Mouse (Mus musculus): ENCODE results near the gene Ebf1.

DNA sequence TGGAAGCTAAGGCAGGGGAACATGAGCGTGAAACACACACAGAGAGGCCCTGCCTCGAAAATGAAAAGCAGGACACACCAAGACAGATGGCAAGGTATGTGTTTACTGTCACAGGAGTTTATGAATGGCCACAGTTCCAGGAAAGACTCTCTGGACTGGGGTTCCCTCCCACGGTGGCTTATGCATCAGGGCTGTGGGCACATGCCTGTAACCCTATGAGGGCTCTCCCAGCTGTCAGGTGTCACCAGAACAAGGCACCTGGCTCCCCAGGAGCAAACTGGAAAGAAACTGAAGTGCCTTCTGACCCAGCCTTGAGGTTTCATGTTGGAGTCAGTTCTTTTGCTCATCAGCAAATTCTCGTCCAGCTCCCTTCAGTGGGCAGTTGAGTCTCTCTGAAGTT lies 141.7 kb downstream of the Ebf1 start:
- TF ChIP-seq CTCF (IDR thresholded peaks at IDR 0.05; ENCODE audit: insufficient read depth, low read depth, low read length) (no peak), POLR2A (IDR thresholded peaks at IDR 0.05; ENCODE audit: insufficient read depth, low read depth, low read length) (no peak)

Measured in olfactory bulb, adult 2 months (tissue).